Mouse (Mus musculus): Measurements from ENCODE around the gene Impdh2.
"Not testable (repeated sequence)": the region's sequence is repeated elsewhere in the genome, so short reads cannot be mapped to it uniquely, and the experiment has no call there.

Gene Impdh2

GRCm38 (mm10) chr9:108601986-108602385 lies 41.9 kb downstream of the Impdh2 start:
- no peak for ATAC-seq (ENCODE audit: low TSS enrichment)

- ATAC-seq (ENCODE audit: low TSS enrichment) = not testable (repeated sequence)
Observed at GRCm38 (mm10) chr9:108607929-108608328, 47.8 kb downstream of the Impdh2 start.

- ATAC-seq (ENCODE audit: low TSS enrichment) = no peak
Observed at GRCm38 (mm10) chr9:108608889-108609288, 48.8 kb downstream of the Impdh2 start.

GRCm38 (mm10) chr9:108611488-108611887 lies 51.4 kb downstream of the Impdh2 start:
- ATAC-seq (ENCODE audit: low TSS enrichment) = peak; percentile 55; the same call in 1 of the 2 replicates
